Mouse (Mus musculus): ENCODE measurements around the gene Mrps5.

GRCm38 (mm10) chr2:127612288-127612687, 25.3 kb downstream of the Mrps5 start:
- TF ChIP-seq SMC3 (IDR thresholded peaks at IDR 0.05; ENCODE audit: low read depth, low read length) (no peak), POLR2A (IDR thresholded peaks at IDR 0.05; ENCODE audit: control insufficient read depth in 1 of 2, insufficient read depth in 1 of 2, low read depth in 1 of 2, low read length in 2 of 2, poor library complexity in 1 of 2) (no peak), E2F4 (IDR thresholded peaks at IDR 0.05; ENCODE audit: borderline replicate concordance, low read depth, low read length) (no peak), EP300 (IDR thresholded peaks at IDR 0.05; ENCODE audit: low read depth in 1 of 2, low read length in 2 of 2) (no peak), TBP (IDR thresholded peaks at IDR 0.05; ENCODE audit: low read depth, low read length) (no peak), RCOR1 (IDR thresholded peaks at IDR 0.05; ENCODE audit: low read depth, low read length) (no peak), CTCF (IDR thresholded peaks at IDR 0.05 in 2 of 3, conservative IDR thresholded peaks at IDR 0.05 in 1 of 3; ENCODE audit: control insufficient read depth in 1 of 3, insufficient read depth in 1 of 3, low read depth in 2 of 3, low read length in 3 of 3, poor library complexity in 1 of 3, severe bottlenecking in 1 of 3) (no peak), NRF1 (IDR thresholded peaks at IDR 0.05; ENCODE audit: insufficient read depth, low read depth, low read length, poor library complexity, severe bottlenecking) (no peak), SIN3A (IDR thresholded peaks at IDR 0.05; ENCODE audit: low read length) (no peak), CHD1 (IDR thresholded peaks at IDR 0.05; ENCODE audit: low read depth, low read length) (no peak), ZMIZ1 (IDR thresholded peaks at IDR 0.05; ENCODE audit: low read depth, low read length) (no peak), USF1 (IDR thresholded peaks at IDR 0.05; ENCODE audit: low read depth, low read length) (no peak), MAX (IDR thresholded peaks at IDR 0.05; ENCODE audit: low read length) (no peak), MYC (IDR thresholded peaks at IDR 0.05; ENCODE audit: low read depth, low read length) (no peak)

All from MEL (cell line).